ENCODE assay signal across 8 mouse cellular contexts in the genomic region with DNA sequence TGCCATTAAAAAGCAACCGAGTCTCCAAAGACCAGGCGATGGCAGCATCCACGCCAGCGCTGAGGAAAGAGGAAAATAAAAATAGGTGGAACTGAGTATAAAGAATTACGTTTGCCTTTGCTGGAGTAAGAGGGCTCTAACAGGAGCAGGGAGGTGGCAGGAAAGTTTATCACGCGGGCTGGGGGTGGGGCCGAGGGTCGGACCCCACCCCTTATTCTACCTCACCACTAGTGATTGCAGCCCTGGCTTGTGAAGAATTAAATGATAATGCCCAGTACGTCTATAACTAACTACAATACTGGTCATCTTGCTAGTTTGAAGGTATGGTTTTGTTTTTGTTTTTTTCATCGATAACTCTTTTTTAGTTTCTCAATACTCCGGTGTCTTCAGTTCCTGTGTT. TPM values are rescaled to one million over a fixed set of nuclear protein-coding genes. Genes with fewer than 3 reads are reported as not detected.
DNase-seq lines count a peak whose midpoint lies in the region; ATAC-seq and TF ChIP-seq lines count a peak whose summit lies in the region.

No protein-coding gene starts in this region.

- H3K27ac ChIP-seq in cerebellum, adult 2 months (ENCODE audit: insufficient read depth, low read length) = no peak overlapping the region; the same call in 1 of the 2 replicates
- H3K27ac ChIP-seq in testis, adult 2 months (ENCODE audit: control insufficient read depth, insufficient read depth, low read depth, low read length) = no peak overlapping the region; the same call in 1 of the 2 replicates
- H3K27ac ChIP-seq in liver, embryonic 13.5 days = peak overlapping the region; percentile 55; the same call in 1 of the 2 replicates
- H3K27ac ChIP-seq in stomach, postnatal 0 days (replicated peaks) = peak overlapping the region; percentile 83; the same call in 1 of the 2 replicates

- no peak for TF ChIP-seq CTCF in cerebellum, adult 2 months (IDR thresholded peaks at IDR 0.05; ENCODE audit: borderline replicate concordance, insufficient read depth, low read depth, low read length)
- TF ChIP-seq CTCF in testis, adult 2 months (IDR thresholded peaks at IDR 0.05; ENCODE audit: control insufficient read depth, insufficient read depth, insufficient replicate concordance, low read depth, low read length) = no peak
- no peak for TF ChIP-seq CTCF in stomach, postnatal 0 days (IDR thresholded peaks at IDR 0.05; ENCODE audit: low read depth)

- H3K36me3 ChIP-seq in testis, adult 2 months (ENCODE audit: control insufficient read depth, insufficient read depth, low read length) = no peaks in the 10 kb centered on the region
- no peaks in the 10 kb centered on the region for H3K36me3 ChIP-seq in liver, embryonic 13.5 days
- no peaks in the 10 kb centered on the region for H3K36me3 ChIP-seq in stomach, postnatal 0 days (ENCODE audit: control insufficient read depth, insufficient read depth, low read length)

- H3K27me3 ChIP-seq in cerebellum, adult 2 months (ENCODE audit: control insufficient read depth, insufficient read depth, low read length) = no peaks in the 10 kb centered on the region
- no peaks in the 10 kb centered on the region for H3K27me3 ChIP-seq in testis, adult 2 months (ENCODE audit: control insufficient read depth, insufficient read depth, low read length)
- H3K27me3 ChIP-seq in liver, embryonic 13.5 days = peaks cover 39% of the 10 kb centered on the region
- no peaks in the 10 kb centered on the region for H3K27me3 ChIP-seq in stomach, postnatal 0 days (ENCODE audit: control insufficient read depth, insufficient read depth, low read length)

- H3K4me1 ChIP-seq in cerebellum, adult 2 months (ENCODE audit: control insufficient read depth, insufficient read depth, low read length) = peaks cover 10% of the 10 kb centered on the region
- H3K4me1 ChIP-seq in testis, adult 2 months (ENCODE audit: control insufficient read depth, insufficient read depth, low read length) = peaks cover 19% of the 10 kb centered on the region
- H3K4me1 ChIP-seq in liver, embryonic 13.5 days (replicated peaks) = peaks cover 28% of the 10 kb centered on the region
- peaks cover 5% of the 10 kb centered on the region for H3K4me1 ChIP-seq in stomach, postnatal 0 days (replicated peaks; ENCODE audit: control insufficient read depth, insufficient read depth)

- peak overlapping the region; percentile 71 for H3K9ac ChIP-seq in liver, embryonic 13.5 days
- peak overlapping the region; percentile 76 for H3K9ac ChIP-seq in stomach, postnatal 0 days (ENCODE audit: low read length)

- DNase-seq in cerebellum, adult 2 months = no peak
- no peak for DNase-seq in cerebellum, adult 8-10 months
- no peak for DNase-seq in testis, postnatal 14 days (ENCODE audit: low spot score)
- DNase-seq in liver, embryonic 13.5 days = no peak
- no peak for DNase-seq in stomach, postnatal 0 days (ENCODE audit: low spot score)
- no peak for DNase-seq in gastrocnemius, adult 8-10 months (ENCODE audit: low spot score in 2 of 2)

- no peak for TF ChIP-seq EP300 in stomach, postnatal 0 days (optimal IDR thresholded peaks at IDR 0.05)

- peak overlapping the region; percentile 82 for H3K4me2 ChIP-seq in liver, embryonic 13.5 days
- peak overlapping the region; percentile 80 for H3K4me2 ChIP-seq in stomach, postnatal 0 days (replicated peaks; ENCODE audit: low read depth)

- H3K4me3 ChIP-seq in cerebellum, adult 2 months (replicated peaks; ENCODE audit: insufficient read depth, low read depth, low read length) = peak overlapping the region; percentile 95
- H3K4me3 ChIP-seq in testis, adult 2 months (ENCODE audit: control insufficient read depth, low read depth, low read length) = peak overlapping the region; percentile 98
- H3K4me3 ChIP-seq in liver, embryonic 13.5 days (replicated peaks) = peak overlapping the region; percentile 68
- H3K4me3 ChIP-seq in stomach, postnatal 0 days (ENCODE audit: low read depth, low read length) = peak overlapping the region; percentile 71

- no peaks in the 10 kb centered on the region for H3K9me3 ChIP-seq in liver, embryonic 13.5 days (replicated peaks)
- H3K9me3 ChIP-seq in stomach, postnatal 0 days (ENCODE audit: control insufficient read depth, low read length) = no peaks in the 10 kb centered on the region

- 7% methylated on average over 12 of the region's 12 CpGs for WGBS in cerebellum, adult 2 months
- 11% methylated on average over 12 of the region's 12 CpGs for WGBS in liver, embryonic 13.5 days (ENCODE audit: insufficient replicate concordance)
- WGBS in stomach, postnatal 0 days = 18% methylated on average over 12 of the region's 12 CpGs

- no peak for TF ChIP-seq POLR2A in cerebellum, adult 2 months (IDR thresholded peaks at IDR 0.05; ENCODE audit: borderline replicate concordance, insufficient read depth, low read length)
- no peak for TF ChIP-seq POLR2A in testis, adult 2 months (IDR thresholded peaks at IDR 0.05; ENCODE audit: control insufficient read depth, low read depth, low read length)

- peak; percentile 60 for ATAC-seq in liver, embryonic 13.5 days (ENCODE audit: low read depth)
- no peak for ATAC-seq in stomach, postnatal 0 days (ENCODE audit: low FRiP score, low TSS enrichment)
- ATAC-seq in monocyte, adult 5-6 weeks (replicated peaks; ENCODE audit: insufficient number of reproducible peaks, low FRiP score, low TSS enrichment, poor library complexity, severe bottlenecking) = no peak

RNA-seq across cellular contexts. Expression of a gene that starts 3.4 kb away (rescaled TPM):
- 14.0 and 15.9 TPM in 2 replicates for polyA plus RNA-seq in cerebellum, adult 2 months (2012; rRNA removed)
- 10.9 TPM in 2 replicates for polyA plus RNA-seq in testis, adult 2 months (2012; rRNA removed)
- 1.8 and 1.9 TPM in 2 replicates for polyA plus RNA-seq in liver, embryonic 13.5 days (2015; fragmentation: Nextera tagmentation; extraction: Ambion mirVana)
- polyA plus RNA-seq in stomach, postnatal 0 days (2015; fragmentation: Nextera tagmentation; extraction: Ambion mirVana) = 5.5 and 6.6 TPM in 2 replicates
- 10 to 100 TPM; 35.2 to 44.5 (median 39.7) TPM for total RNA-seq in gastrocnemius, adult 8-10 months (2022)
- 0.57 to 4.3 TPM (median 1.2 TPM) in 3 replicates for total RNA-seq in monocyte, adult 5-6 weeks (2017)

RNA-seq across cellular contexts. Expression of a gene that starts 13.0 kb away (rescaled TPM):
- 104 and 105 TPM in 2 replicates for polyA plus RNA-seq in cerebellum, adult 2 months (2012; rRNA removed)
- 301 and 309 TPM in 2 replicates for polyA plus RNA-seq in testis, adult 2 months (2012; rRNA removed)
- 44.1 and 53.5 TPM in 2 replicates for polyA plus RNA-seq in liver, embryonic 13.5 days (2015; fragmentation: Nextera tagmentation; extraction: Ambion mirVana)
- polyA plus RNA-seq in stomach, postnatal 0 days (2015; fragmentation: Nextera tagmentation; extraction: Ambion mirVana) = 47.7 and 49.3 TPM in 2 replicates
- 10 to 100 TPM; 46.7 to 55.3 (median 49.1) TPM for total RNA-seq in gastrocnemius, adult 8-10 months (2022)
- total RNA-seq in monocyte, adult 5-6 weeks (2017) = 54.5 to 93.2 TPM (median 92.7 TPM) in 3 replicates

Comparison
In these comparisons a context has a peak if more than half of its experiments do, and no peak if none do; other contexts are left out.
1. H3K27ac ChIP-seq: peak in liver, embryonic 13.5 days (single experiment) and stomach, postnatal 0 days (single experiment); none in cerebellum, adult 2 months (single experiment) and testis, adult 2 months (single experiment).
2. Peak in every context shown above with its lines, with median percentiles within 50 percentile points of each other: H3K4me3 ChIP-seq.